Mouse (Mus musculus) effector memory CD4-positive, alpha-beta T cell, adult 7 months (primary cell): ENCODE data around the gene Krt12. TPM values are rescaled to one million over a fixed set of nuclear protein-coding genes. Genes with fewer than 3 reads are reported as not detected.

Experiments
- polyA plus RNA-seq: library from polyadenylated mRNA; unstranded; fragments of 100-300 nt; shearing (Covaris generic); gene quantifications from one replicate; pipeline ENCODE4 v1.2.1, GENCODE M21; 2017

Krt12 gene
- polyA plus RNA-seq, result not detected

DNA sequence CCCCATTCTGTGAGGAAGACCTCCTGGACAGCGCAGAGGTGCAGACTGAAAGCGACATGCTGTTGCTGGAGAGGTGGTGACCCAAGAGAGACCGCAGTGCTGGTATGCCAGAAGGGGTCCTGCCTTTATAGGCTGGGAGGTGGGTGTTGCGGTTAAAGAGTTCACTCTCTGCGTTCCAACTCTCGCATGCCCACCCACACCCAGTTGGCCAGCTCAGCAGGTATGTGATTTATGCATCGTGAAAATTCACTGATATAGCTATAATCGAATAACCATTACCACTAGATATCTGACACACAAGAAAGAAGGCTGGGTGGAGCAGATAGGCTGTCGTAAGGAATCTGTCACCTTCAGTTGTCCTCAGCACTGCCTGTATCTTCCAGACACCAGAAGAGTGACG, at the start of gene Krt12:
TSS of gene Krt12 (minus strand) at position 101 of the 400 bp plus-strand sequence.

DNA sequence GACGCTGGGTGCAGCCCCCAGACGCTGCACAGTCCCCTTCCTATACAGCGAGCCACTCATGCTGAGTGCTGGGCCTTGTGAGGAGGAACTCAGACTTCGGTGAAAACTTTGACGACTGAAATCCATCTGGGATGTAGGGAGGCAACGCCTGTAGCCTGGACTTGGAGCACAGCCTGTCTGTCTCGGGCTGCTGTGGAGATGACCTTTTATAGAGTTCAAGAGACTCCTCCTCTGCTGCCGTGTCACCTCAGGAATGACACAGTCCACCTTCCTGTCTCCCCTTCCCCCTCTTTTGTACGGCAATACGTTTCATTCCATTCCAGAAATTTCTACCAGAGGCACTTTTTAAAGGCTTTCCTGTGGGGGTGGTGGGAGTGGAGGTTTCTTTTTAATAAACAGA, 15.9 kb upstream of the Krt12 start, which contains the start of gene Krt20:
TSS of gene Krt20 (minus strand) at position 179 of the 400 bp plus-strand sequence.

DNA sequence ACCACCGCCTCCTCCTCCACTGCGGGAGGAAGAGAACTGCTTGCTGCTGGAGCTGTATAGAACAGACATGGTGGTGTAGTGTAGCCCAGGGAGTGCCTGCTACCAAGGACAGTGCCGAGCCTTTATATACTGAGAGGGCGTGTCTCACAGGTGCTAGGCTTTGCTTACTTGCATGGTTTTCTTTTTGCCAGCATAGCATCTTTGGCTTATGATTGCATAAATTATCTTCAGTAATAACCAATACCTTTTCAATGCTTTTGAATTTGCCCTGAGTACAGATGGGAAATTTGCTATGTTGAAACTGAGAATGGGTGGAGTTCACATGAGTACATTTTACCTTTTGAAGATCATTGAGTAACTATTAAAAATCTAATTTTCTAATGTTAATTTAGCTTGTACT, 32.8 kb downstream of the Krt12 start, which contains the start of gene Krt10:
TSS of gene Krt10 (minus strand) at position 101 of the 400 bp plus-strand sequence.

DNA sequence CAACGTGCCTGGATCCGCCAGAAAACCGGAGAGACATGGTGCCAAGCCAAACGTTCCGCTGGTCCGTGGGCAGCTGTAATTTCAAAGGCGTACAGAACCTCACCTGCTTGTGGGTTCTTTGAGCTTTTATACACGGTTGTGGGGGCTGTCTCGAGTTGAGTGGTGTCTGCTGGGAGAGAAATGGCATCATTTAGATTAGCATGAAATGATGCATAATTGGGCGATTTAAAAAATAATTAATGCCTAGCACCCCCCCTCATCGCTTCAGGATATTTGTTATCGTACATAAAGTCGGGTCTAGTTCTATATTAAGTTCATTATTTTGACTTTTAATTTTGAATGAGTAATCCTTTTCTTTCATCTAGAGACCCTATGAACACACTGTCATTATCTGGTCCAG, 47.3 kb downstream of the Krt12 start, which contains the start of gene Krt28:
TSS of gene Krt28 (minus strand) at position 101 of the 400 bp plus-strand sequence.

Other genes with a start within 250 kb of the Krt12 start
- gene Smarce1, start 191.2 kb downstream of the Krt12 start, polyA plus RNA-seq, result 193 TPM
- not detected for gene Krt222, start 178.2 kb downstream of the Krt12 start, polyA plus RNA-seq
- gene Krt24, start 137.0 kb downstream of the Krt12 start, polyA plus RNA-seq, result not detected
- gene Krt25, start 99.3 kb downstream of the Krt12 start, polyA plus RNA-seq, result 0.49 TPM
- gene Krt26, start 84.3 kb downstream of the Krt12 start, polyA plus RNA-seq, result 0.11 TPM
- gene Krt27, start 71.2 kb downstream of the Krt12 start, polyA plus RNA-seq, result not detected
- gene Krt28, start 47.4 kb downstream of the Krt12 start, polyA plus RNA-seq, result 0.26 TPM
- 10.1 TPM for gene Krt10, start 32.9 kb downstream of the Krt12 start, polyA plus RNA-seq
- gene Krt20, start 15.9 kb upstream of the Krt12 start, polyA plus RNA-seq, result 0.26 TPM
- gene Krt23, start 70.9 kb upstream of the Krt12 start, polyA plus RNA-seq, result not detected
- not detected for gene Krt39, start 99.1 kb upstream of the Krt12 start, polyA plus RNA-seq
- gene Krt40, start 120.9 kb upstream of the Krt12 start, polyA plus RNA-seq, result not detected
- gene Krtap3-3, start 128.6 kb upstream of the Krt12 start, polyA plus RNA-seq, result not detected
- 0.74 TPM for gene Krtap3-2, start 134.6 kb upstream of the Krt12 start, polyA plus RNA-seq
- gene Gm11939, start 137.2 kb upstream of the Krt12 start, polyA plus RNA-seq, result not detected
- gene Krtap3-1, start 144.4 kb upstream of the Krt12 start, polyA plus RNA-seq, result not detected
- gene Krtap1-5, start 158.8 kb upstream of the Krt12 start, polyA plus RNA-seq, result not detected
- 0.90 TPM for gene Krtap1-4, start 161.4 kb upstream of the Krt12 start, polyA plus RNA-seq
- gene Krtap1-3, start 169.1 kb upstream of the Krt12 start, polyA plus RNA-seq, result not detected
- gene Krtap9-3, start 175.8 kb upstream of the Krt12 start, polyA plus RNA-seq, result not detected
- gene Gm11938, start 181.0 kb upstream of the Krt12 start, polyA plus RNA-seq, result not detected
- gene Gm11937, start 187.9 kb upstream of the Krt12 start, polyA plus RNA-seq, result not detected
- gene Krtap2-4, start 192.6 kb upstream of the Krt12 start, polyA plus RNA-seq, result not detected
- not detected for gene Gm11562, start 198.2 kb upstream of the Krt12 start, polyA plus RNA-seq
- gene Krtap4-1, start 206.0 kb upstream of the Krt12 start, polyA plus RNA-seq, result not detected
- not detected for gene Krtap4-2, start 212.8 kb upstream of the Krt12 start, polyA plus RNA-seq
- gene Krtap4-7, start 221.8 kb upstream of the Krt12 start, polyA plus RNA-seq, result not detected
- not detected for gene Gm11555, start 228.0 kb upstream of the Krt12 start, polyA plus RNA-seq
- gene Gm11563, start 236.7 kb upstream of the Krt12 start, polyA plus RNA-seq, result not detected
- not detected for gene Krtap4-6, start 243.7 kb upstream of the Krt12 start, polyA plus RNA-seq